Mouse (Mus musculus) forebrain, embryonic 15.5 days (tissue): ENCODE results near the gene Usp21. TPM values are rescaled to one million over a fixed set of nuclear protein-coding genes. Genes with fewer than 3 reads are reported as not detected.

Experiments
- ATAC-seq: fragments of 200-750 bp; cut with Nextera tagmentation; replicated peaks from 2 replicates; pipeline ENCODE4 v1.8.0; 2017; ENCODE audit warnings: mild to moderate bottlenecking, moderate TSS enrichment, moderate library complexity
- H3K27ac ChIP-seq: fragments of 300-500 bp; sonication (generic); replicated peaks from 2 replicates; pipeline ENCODE4 v1.5.1; 2015; ENCODE audit warnings: mild to moderate bottlenecking, inconsistent platforms
- H3K27me3 ChIP-seq: fragments of 300-500 bp; sonication (generic); 2 replicates; pipeline ENCODE4 v1.6.1; 2015; ENCODE audit warnings: inconsistent platforms
- H3K36me3 ChIP-seq: fragments of 300-500 bp; sonication (generic); 2 replicates; pipeline ENCODE4 v1.6.1; 2015; ENCODE audit warnings: mild to moderate bottlenecking, inconsistent platforms
- H3K4me1 ChIP-seq: fragments of 300-500 bp; sonication (generic); 2 replicates; pipeline ENCODE4 v1.6.1; 2015; ENCODE audit warnings: inconsistent platforms
- H3K4me2 ChIP-seq: fragments of 300-500 bp; sonication (generic); replicated peaks from 2 replicates; pipeline ENCODE4 v1.6.1; 2015; ENCODE audit warnings: mild to moderate bottlenecking, inconsistent platforms
- H3K4me3 ChIP-seq: fragments of 300-500 bp; sonication (generic); 2 replicates; pipeline ENCODE4 v1.5.1; 2015; ENCODE audit warnings: mild to moderate bottlenecking, inconsistent platforms
- H3K9ac ChIP-seq: fragments of 300-500 bp; sonication (generic); replicated peaks from 2 replicates; pipeline ENCODE4 v1.6.1; 2015; ENCODE audit warnings: mild to moderate bottlenecking, inconsistent platforms
- H3K9me3 ChIP-seq: fragments of 300-500 bp; sonication (generic); 2 replicates; pipeline ENCODE4 v1.6.1; 2016; ENCODE audit warnings: inconsistent platforms
- WGBS: fragments of 180-500 bp; shearing (Covaris S2); methylation state at CpG from one replicate; pipeline ENCODE4 v1.1.7; 2015; ENCODE audit warnings: mixed read lengths; 5-methylcytosine and 5-hydroxymethylcytosine counted together
- polyA plus RNA-seq: library from polyadenylated mRNA; unstranded; fragments of >200 nt; fragmentation: Nextera tagmentation; extraction: Ambion mirVana; gene quantifications from 2 replicates; pipeline ENCODE4 v1.2.1, GENCODE M21; 2015

Usp21 gene
- polyA plus RNA-seq, 1 experiment from 2014 or later = 132 TPM

DNA sequence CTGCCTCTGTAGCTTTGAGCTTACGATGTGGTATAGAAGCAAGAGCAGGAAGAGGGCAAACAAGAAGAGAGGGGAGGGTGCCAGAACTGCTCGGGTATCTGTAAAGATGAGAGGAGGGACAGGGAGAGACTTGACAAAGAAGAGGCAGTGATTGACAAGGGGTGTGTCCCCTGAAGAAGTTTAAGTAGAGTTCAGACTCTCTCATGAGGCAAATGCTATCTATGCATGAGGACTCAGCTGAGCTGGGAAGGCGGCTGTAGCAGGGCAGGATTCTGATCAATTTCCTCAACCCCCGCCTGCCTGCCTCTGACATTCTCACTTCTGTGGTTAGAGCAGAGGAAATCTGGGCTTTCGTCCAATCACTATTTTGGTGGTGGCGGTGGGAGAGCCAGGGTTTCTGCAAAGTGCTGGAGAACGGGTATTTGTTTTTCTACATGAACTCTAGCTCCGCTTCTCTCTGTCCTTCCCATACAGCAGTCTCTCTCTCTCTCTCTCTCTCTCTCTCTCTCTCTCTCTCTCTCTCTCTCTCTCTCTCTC is 25.1 kb downstream of the Usp21 start:
- H3K4me3 ChIP-seq = peak overlapping the region; percentile 29
- WGBS = under 1% methylated on average over 8 of the region's 8 CpGs
- H3K27ac ChIP-seq = peak overlapping the region; percentile 94
- no peaks in the 10 kb centered on the region for H3K27me3 ChIP-seq
- H3K9me3 ChIP-seq = no peaks in the 10 kb centered on the region
- no peaks in the 10 kb centered on the region for H3K36me3 ChIP-seq
- ATAC-seq = peak; percentile 86
- peak overlapping the region; percentile 50 for H3K4me2 ChIP-seq
- peak overlapping the region; percentile 29; the same call in 1 of the 2 replicates for H3K9ac ChIP-seq
- H3K4me1 ChIP-seq = peaks cover 18% of the 10 kb centered on the region

DNA sequence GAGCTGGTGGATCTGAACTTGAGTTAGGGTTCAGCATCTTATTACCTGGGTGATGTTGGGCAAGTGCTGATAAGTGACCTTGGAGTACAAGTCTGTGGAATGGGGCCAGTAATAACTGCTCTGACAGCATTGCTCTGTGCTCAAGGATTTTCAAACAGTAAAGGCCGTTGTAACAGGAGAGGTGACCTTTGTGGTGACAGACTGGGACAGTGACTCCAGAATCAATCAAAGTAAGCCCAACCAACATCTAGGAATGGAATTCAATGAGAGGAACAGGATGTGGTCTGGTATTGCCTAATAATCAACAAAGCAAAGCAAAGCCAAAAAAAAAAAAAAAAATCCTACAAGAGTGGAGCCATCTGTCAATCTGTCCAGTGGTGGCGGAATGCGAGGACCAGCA is 27.5 kb downstream of the Usp21 start:
- Histone ChIP-seq H3K27ac (no peak overlapping the region), H3K9ac (no peak overlapping the region), H3K9me3 (no peaks in the 10 kb centered on the region), H3K4me2 (no peak overlapping the region), H3K4me3 (no peak overlapping the region), H3K27me3 (no peaks in the 10 kb centered on the region), H3K36me3 (no peaks in the 10 kb centered on the region), H3K4me1 (peaks cover 18% of the 10 kb centered on the region)
- no peak for ATAC-seq
- 79% methylated on average over 3 of the region's 3 CpGs for WGBS

DNA sequence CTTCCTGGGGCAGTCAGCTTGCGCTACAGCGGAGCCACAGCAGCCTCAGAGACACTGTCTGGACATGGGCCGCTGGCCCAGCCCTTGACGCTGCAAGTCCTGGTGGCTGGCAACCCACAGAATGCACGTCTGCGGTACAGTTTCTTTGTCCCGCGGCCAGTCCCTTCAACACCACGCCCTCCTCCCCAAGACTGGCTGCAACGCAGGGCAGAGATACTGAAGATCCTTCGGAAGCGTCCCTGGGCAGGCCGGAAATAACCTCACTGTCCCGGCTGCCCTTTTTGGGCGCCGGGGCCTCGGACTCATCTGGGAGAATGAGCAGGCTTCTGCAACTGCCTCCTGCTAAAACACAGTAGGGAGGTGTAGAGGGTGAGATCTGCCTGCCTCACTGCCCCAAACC is 28.9 kb downstream of the Usp21 start:
- Histone ChIP-seq H3K9me3 (no peaks in the 10 kb centered on the region), H3K4me1 (peaks cover 17% of the 10 kb centered on the region), H3K4me2 (no peak overlapping the region), H3K27ac (no peak overlapping the region), H3K27me3 (no peaks in the 10 kb centered on the region), H3K4me3 (no peak overlapping the region), H3K9ac (no peak overlapping the region), H3K36me3 (no peaks in the 10 kb centered on the region)
- ATAC-seq = no peak
- WGBS = 84% methylated on average over 17 of the region's 17 CpGs

DNA sequence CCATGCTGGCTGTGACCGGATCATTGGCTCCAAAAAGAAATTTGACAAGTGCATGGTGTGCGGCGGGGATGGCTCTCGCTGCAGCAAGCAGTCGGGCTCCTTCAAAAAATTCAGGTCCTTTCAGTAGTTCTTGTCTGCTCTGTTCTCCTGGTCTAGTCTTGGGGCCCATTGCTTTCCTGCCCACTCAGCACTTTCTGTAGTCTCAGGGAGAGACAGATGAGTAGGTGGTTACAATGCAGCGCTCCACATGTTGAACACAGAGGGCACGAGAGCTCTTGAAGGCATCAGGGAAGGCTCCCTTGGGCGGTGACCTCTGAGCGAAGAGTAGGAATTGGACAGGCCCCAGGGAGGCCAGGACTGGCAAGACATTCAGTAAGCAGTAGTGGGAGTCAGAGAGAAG is 30.0 kb downstream of the Usp21 start:
- ATAC-seq = no peak
- 83% methylated on average over 9 of the region's 9 CpGs for WGBS

DNA sequence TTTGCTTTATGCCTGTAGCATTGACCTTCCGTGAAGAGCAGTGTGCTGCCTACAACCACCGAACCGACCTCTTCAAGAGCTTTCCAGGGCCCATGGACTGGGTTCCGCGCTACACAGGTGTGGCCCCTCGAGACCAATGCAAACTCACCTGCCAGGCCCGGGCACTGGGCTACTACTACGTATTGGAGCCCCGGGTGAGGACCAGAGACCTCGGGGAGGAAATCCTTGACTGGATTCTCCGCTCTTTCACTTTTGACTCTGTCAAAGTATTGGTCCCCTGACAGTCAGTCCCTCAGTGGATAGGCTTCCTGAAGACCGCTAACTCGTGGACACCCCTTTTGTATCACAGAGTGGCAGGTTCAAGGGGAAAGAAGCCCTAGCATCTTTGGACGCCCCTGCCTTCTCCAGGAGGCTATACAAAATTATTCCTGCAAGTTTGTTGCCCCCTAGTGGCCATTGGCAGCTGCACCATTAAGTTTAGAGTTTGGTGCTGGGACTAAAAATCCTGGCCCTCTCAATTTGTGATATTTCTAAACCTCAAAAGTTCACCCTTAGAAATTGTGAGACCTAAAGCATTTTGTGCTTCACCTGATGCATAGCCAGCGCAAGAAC is 30.7 kb downstream of the Usp21 start:
- ATAC-seq = peak; percentile 4; the same call in 1 of the 2 replicates
- no peak overlapping the region for H3K4me3 ChIP-seq
- no peak overlapping the region for H3K9ac ChIP-seq
- no peaks in the 10 kb centered on the region for H3K27me3 ChIP-seq
- WGBS = 65% methylated on average over 15 of the region's 15 CpGs
- no peak overlapping the region for H3K4me2 ChIP-seq
- no peaks in the 10 kb centered on the region for H3K36me3 ChIP-seq
- no peak overlapping the region for H3K27ac ChIP-seq
- no peaks in the 10 kb centered on the region for H3K9me3 ChIP-seq
- peaks cover 11% of the 10 kb centered on the region for H3K4me1 ChIP-seq

More for the DNA sequence above, 30.0 kb downstream of the Usp21 start:
- H3K4me1 ChIP-seq = peaks cover 11% of the 10 kb centered on the region
- H3K4me2 ChIP-seq = no peak overlapping the region
- no peak overlapping the region for H3K9ac ChIP-seq
- H3K36me3 ChIP-seq = no peaks in the 10 kb centered on the region
- no peaks in the 10 kb centered on the region for H3K27me3 ChIP-seq
- H3K27ac ChIP-seq = no peak overlapping the region
- no peaks in the 10 kb centered on the region for H3K9me3 ChIP-seq
- no peak overlapping the region for H3K4me3 ChIP-seq

DNA sequence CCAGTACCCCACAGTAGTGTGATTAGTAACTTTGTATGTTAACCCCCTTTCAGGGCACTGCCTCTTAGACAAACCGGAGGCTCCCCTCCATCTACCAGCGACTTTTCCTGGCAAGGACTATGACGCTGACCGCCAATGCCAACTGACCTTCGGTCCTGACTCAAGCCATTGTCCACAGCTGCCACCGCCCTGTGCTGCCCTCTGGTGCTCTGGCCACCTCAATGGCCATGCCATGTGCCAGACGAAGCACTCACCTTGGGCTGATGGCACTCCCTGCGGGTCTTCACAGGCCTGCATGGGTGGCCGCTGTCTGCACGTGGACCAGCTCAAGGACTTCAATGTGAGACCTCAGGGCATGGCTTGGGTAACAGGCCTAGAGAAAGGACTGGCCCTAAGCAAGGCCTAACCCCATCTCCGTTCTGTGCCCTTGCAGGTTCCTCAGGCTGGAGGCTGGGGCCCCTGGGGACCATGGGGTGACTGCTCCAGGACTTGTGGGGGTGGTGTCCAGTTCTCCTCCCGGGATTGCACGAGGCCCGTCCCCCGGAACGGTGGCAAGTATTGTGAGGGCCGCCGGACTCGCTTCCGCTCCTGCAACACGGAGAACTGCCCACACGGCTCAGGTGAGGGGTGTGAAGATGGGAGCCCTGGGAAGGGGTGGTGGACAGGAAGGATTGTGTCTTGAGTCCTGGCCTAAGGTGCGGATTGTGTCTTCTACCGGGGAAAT is 31.5 kb downstream of the Usp21 start:
- Histone ChIP-seq H3K9me3 (no peaks in the 10 kb centered on the region), H3K4me3 (no peak overlapping the region), H3K27ac (no peak overlapping the region), H3K9ac (no peak overlapping the region), H3K36me3 (no peaks in the 10 kb centered on the region), H3K27me3 (no peaks in the 10 kb centered on the region), H3K4me1 (peaks cover 16% of the 10 kb centered on the region), H3K4me2 (no peak overlapping the region)
- 90% methylated on average over 24 of the region's 24 CpGs for WGBS
- ATAC-seq = no peak

DNA sequence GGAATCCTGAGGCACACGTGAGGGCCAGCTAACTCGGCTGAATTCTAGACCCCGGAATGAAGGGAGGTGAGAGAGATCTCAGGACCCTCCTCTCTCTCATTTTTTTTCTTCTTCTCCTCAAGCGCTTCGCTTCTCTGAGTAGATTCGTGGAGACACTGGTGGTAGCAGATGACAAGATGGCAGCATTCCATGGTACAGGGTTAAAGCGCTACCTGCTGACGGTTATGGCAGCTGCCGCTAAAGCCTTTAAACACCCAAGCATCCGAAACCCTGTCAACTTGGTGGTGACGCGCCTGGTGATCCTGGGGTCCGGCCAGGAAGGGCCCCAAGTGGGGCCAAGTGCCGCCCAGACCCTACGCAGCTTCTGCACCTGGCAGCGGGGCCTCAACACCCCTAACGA is 35.4 kb downstream of the Usp21 start:
- Histone ChIP-seq H3K36me3 (no peaks in the 10 kb centered on the region), H3K4me2 (peak overlapping the region; percentile 47), H3K27me3 (no peaks in the 10 kb centered on the region), H3K4me3 (peak overlapping the region; percentile 32; the same call in 1 of the 2 replicates), H3K27ac (peak overlapping the region; percentile 85), H3K9ac (no peak overlapping the region), H3K4me1 (peaks cover 47% of the 10 kb centered on the region), H3K9me3 (no peaks in the 10 kb centered on the region)
- 47% methylated on average over 17 of the region's 17 CpGs for WGBS
- ATAC-seq = no peak

DNA sequence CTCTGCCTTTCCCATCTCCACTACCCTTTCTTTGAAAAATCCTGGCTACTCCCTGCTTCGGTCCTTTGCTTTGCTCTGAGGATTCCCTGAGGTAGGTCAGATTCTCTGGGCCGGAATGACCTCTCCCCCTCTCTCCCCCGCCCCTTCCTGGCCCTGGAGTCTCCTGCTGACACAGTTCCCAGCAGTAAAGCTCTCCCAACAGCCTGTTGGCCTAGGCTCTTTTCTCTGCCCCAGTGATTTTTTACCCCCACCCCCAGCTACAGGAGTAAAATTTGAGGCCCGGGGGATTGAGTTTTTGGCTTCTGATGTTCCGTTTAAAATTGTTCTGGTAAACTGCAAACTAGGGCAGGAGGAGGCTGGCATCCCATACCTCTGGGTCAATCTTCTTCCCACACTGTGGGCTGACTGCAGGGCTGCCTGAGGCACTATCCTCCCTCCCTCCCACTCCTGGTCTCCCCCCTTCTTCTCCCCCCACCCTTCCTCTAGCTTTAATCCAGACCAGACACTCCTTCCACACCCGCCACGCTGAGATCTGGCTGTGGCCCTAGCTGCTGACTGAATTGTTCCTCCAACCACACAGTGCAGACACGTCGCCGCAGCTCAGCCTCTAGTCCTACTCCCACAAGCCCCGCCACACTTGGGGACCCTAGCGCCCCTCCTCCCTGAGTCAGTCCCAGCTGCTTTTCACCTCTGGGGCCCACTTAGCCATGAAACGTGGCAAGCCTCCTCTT is 36.0 kb downstream of the Usp21 start:
- H3K4me1 ChIP-seq = peaks cover 51% of the 10 kb centered on the region
- peak overlapping the region; percentile 85 for H3K27ac ChIP-seq
- peak overlapping the region; percentile 16; the same call in 1 of the 2 replicates for H3K9ac ChIP-seq
- H3K4me3 ChIP-seq = peak overlapping the region; percentile 32
- ATAC-seq = no peak
- no peaks in the 10 kb centered on the region for H3K36me3 ChIP-seq
- no peaks in the 10 kb centered on the region for H3K9me3 ChIP-seq
- no peaks in the 10 kb centered on the region for H3K27me3 ChIP-seq
- H3K4me2 ChIP-seq = peak overlapping the region; percentile 47
- WGBS = 7% methylated on average over 13 of the region's 13 CpGs

DNA sequence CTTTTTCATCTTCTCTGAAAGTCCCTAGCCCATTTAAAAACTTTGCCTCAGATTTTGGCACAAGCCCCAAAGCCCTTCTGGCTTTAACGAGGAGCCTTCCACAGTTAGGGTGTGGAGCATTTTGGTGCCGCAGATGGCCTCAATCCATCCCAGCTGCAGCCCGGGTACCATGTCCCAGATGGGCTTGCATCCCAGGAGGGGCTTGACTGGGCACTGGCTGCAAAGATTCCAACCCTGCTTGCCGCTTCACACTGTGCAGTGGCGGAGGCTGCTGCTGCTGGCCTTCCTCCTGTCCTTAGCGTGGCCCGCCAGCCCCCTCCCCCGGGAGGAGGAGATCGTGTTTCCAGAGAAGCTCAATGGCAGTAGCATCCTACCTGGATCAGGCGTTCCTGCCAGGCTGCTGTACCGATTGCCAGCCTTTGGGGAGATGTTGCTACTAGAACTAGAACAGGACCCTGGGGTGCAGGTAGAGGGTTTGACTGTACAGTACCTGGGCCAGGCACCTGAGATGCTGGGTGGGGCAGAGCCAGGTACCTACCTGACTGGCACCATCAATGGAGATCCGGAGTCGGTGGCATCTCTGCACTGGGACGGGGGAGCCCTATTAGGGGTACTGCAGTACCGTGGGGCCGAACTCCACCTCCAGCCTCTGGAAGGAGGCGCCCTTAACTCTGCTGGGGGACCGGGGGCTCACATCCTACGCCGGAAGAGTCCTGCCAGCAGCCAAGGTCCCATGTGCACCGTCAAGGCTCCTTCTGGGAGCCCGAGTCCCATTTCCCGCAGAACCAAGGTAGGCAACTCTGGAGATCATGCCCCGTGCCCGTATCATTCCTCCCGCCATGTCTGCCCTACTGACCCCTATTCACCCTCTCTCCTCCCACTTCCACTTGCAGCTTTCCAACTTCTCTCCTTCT is 36.9 kb downstream of the Usp21 start, which contains the start of gene Ndufs2:
TSS of gene Ndufs2 (minus strand) at position 709 of the 914 bp plus-strand sequence.
- peak within 1 kb of the TSS; percentile 85 for H3K27ac ChIP-seq
- no peaks in the 10 kb centered on the region for H3K9me3 ChIP-seq
- peak within 1 kb of the TSS; percentile 41 for H3K9ac ChIP-seq
- peak within 1 kb of the TSS; percentile 47 for H3K4me2 ChIP-seq
- H3K4me3 ChIP-seq = peak within 1 kb of the TSS; percentile 32
- WGBS = 18% methylated on average over 26 of the region's 26 CpGs
- no peaks in the 10 kb centered on the region for H3K36me3 ChIP-seq
- ATAC-seq = peak; percentile 32
- H3K4me1 ChIP-seq = peaks cover 56% of the 10 kb centered on the region
- H3K27me3 ChIP-seq = no peaks in the 10 kb centered on the region

DNA sequence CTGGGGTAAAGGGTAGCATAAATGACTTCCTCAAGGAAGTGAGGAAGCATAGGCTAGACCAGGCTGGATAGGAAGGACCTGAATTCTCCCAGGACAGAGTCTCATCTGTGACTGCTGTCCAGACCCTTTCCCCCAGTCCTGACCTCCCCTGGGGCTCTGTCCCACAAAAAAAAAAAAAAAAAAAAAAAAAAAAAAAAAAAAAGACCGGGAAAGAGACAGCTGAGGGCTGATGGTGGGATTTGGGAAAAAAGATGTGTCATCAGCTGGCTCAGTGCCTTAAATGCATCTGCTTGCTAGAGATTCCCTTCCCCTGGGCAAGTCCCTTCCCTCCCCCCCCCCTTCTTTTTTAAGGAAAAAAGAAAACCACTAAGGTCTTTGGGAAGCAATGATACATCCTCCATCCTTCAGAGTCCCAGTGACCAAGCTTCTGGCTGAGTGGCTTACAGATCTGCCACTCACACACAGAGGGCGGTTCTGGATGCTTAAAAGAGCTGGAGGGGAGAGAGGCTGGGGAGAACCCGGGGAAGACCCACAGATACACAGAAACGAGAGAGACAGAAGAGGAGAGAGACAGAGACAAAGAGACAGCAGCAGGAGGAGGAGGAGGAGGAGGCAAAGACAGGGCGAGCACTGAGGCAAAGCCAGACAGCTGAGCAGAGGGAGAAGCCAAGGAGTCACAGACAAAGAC is 37.7 kb downstream of the Usp21 start, which contains the start of gene Adamts4:
TSS of gene Adamts4 (plus strand) at position 509 of the 688 bp plus-strand sequence.
- Histone ChIP-seq H3K4me1 (peaks cover 61% of the 10 kb centered on the region), H3K27me3 (no peaks in the 10 kb centered on the region), H3K36me3 (no peaks in the 10 kb centered on the region), H3K9me3 (no peaks in the 10 kb centered on the region), H3K4me3 (peak within 1 kb of the TSS; percentile 32), H3K4me2 (peak within 1 kb of the TSS; percentile 47), H3K27ac (peak within 1 kb of the TSS; percentile 85), H3K9ac (peak within 1 kb of the TSS; percentile 41)
- 12% methylated on average over 5 of the region's 5 CpGs for WGBS
- ATAC-seq = 0 out of 2 replicates have a peak, but pooled peaks have one; percentile 29
